Mouse (Mus musculus): ENCODE data around the gene Ankfy1.

DNA sequence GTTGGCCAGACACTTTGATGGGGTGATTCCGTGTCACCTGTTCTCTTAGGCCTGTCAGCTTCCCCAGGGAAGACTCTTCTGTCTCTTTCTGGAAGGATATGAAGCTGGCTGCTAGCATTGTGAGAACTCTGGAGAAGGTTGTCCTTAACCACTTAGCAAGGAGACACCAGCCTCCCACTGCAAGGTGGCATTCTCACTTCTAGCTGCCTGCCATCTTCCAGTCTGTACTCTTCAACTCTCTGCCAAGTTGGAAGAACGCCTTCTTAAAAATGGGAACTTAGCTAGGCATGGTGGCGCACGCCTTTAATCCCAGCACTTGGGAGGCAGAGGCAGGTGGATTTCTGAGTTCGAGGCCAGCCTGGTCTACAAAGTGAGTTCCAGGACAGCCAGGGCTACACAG lies 123.9 kb downstream of the Ankfy1 start:
- TF ChIP-seq CTCF (IDR thresholded peaks at IDR 0.05; ENCODE audit: low read depth) (no peak), EP300 (IDR thresholded peaks at IDR 0.05; ENCODE audit: low read depth) (no peak)
